Mouse (Mus musculus): ENCODE measurements at regions not wholly inside any gene's neighbourhood (a gene's known extent, or its start where the extent isn't known, plus 50 kb on each side); places are given as distances from the start of the nearest gene placed in this dataset.

DNA sequence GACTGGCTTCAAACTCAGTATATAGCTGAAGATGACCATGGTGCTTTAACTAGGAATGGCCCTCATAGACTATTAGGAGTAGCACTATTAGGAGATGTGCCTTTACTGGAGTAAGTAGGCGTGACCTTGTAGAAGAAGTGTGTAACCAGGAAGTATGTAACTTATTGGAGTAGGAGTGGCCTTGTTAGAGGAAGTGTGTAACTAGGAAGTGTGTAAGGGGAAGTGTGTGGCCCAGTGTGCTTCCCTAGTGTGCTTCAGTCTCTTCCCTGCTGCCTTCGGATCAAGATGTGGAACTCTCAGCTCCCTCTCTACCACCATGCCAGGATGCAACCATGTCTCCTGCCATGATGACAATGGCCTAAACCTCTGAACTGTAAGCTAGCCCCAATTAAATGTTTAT lies 151.0 kb upstream of the Zfp462 start:
- no peak overlapping the region for H3K4me3 ChIP-seq (ENCODE audit: low read length)
- no peak overlapping the region for H3K4me2 ChIP-seq (replicated peaks; ENCODE audit: low read depth, low read length)
- ATAC-seq (ENCODE audit: low FRiP score, low TSS enrichment) = no peak
- H3K36me3 ChIP-seq (ENCODE audit: control insufficient read depth, insufficient read depth, low read length) = no peaks in the 10 kb centered on the region
- H3K27ac ChIP-seq (ENCODE audit: low read depth, low read length) = no peak overlapping the region
- 92% methylated on average over 2 of the region's 2 CpGs for WGBS
- H3K27me3 ChIP-seq (ENCODE audit: control insufficient read depth, insufficient read depth, low read length) = no peaks in the 10 kb centered on the region
- no peaks in the 10 kb centered on the region for H3K4me1 ChIP-seq (ENCODE audit: control insufficient read depth, insufficient read depth, low read length)
- H3K9me3 ChIP-seq (ENCODE audit: control insufficient read depth, low read length) = no peaks in the 10 kb centered on the region
- no peak overlapping the region for H3K9ac ChIP-seq (ENCODE audit: low read depth, low read length)

DNA sequence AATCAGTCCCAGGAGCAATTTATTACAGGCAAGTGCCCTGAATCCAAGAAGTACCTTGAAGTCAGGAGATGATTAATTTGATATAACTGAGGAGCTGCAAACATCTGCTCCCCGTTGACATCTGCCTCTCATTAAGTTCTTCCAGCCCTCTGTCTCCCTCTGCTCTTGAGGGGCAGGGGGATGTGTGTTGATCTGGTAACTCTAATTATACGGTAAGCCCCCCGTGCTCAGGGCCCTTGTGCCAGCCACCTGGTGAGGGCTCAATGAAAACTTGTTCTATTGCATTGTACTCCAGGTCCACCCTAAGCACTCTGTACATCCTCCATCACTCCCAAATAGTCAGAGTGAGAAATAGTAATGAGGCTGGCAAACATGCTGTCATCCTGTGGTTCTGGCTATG lies 149.6 kb upstream of the Zfp462 start:
- 62% methylated on average over 3 of the region's 3 CpGs for WGBS
- H3K27ac ChIP-seq (ENCODE audit: low read depth, low read length) = no peak overlapping the region
- H3K4me3 ChIP-seq (ENCODE audit: low read length) = no peak overlapping the region
- no peaks in the 10 kb centered on the region for H3K4me1 ChIP-seq (ENCODE audit: control insufficient read depth, insufficient read depth, low read length)
- no peaks in the 10 kb centered on the region for H3K9me3 ChIP-seq (ENCODE audit: control insufficient read depth, low read length)
- H3K27me3 ChIP-seq (ENCODE audit: control insufficient read depth, insufficient read depth, low read length) = no peaks in the 10 kb centered on the region
- H3K9ac ChIP-seq (ENCODE audit: low read depth, low read length) = no peak overlapping the region
- H3K36me3 ChIP-seq (ENCODE audit: control insufficient read depth, insufficient read depth, low read length) = no peaks in the 10 kb centered on the region
- ATAC-seq (ENCODE audit: low FRiP score, low TSS enrichment) = no peak
- no peak overlapping the region for H3K4me2 ChIP-seq (replicated peaks; ENCODE audit: low read depth, low read length)

DNA sequence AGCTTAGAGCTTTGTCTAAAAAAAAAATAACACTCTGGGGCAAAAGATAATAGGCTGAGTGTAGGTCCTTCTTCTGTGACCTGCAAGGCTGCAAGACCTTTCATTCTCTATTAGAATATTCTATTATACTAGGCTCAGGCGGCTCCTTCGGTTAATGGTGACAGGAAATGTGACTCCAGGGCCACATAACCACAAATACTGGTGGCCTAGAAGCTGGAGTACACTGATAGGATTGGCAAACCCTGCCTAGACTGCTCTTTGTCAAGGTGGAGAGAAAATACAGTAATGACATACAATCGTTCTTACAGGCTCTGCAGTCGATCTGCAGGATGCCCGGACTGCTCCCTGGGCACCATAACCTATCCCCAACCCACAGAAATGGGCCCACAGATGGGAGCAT lies 146.3 kb upstream of the Zfp462 start:
- ATAC-seq (ENCODE audit: low FRiP score, low TSS enrichment) = no peak
- Histone ChIP-seq H3K4me3 (ENCODE audit: low read length) (no peak overlapping the region), H3K4me1 (ENCODE audit: control insufficient read depth, insufficient read depth, low read length) (no peaks in the 10 kb centered on the region), H3K9ac (ENCODE audit: low read depth, low read length) (no peak overlapping the region), H3K27ac (ENCODE audit: low read depth, low read length) (no peak overlapping the region), H3K4me2 (replicated peaks; ENCODE audit: low read depth, low read length) (no peak overlapping the region), H3K36me3 (ENCODE audit: control insufficient read depth, insufficient read depth, low read length) (no peaks in the 10 kb centered on the region), H3K9me3 (ENCODE audit: control insufficient read depth, low read length) (no peaks in the 10 kb centered on the region), H3K27me3 (ENCODE audit: control insufficient read depth, insufficient read depth, low read length) (no peaks in the 10 kb centered on the region)
- WGBS = 90% methylated on average over 5 of the region's 5 CpGs

DNA sequence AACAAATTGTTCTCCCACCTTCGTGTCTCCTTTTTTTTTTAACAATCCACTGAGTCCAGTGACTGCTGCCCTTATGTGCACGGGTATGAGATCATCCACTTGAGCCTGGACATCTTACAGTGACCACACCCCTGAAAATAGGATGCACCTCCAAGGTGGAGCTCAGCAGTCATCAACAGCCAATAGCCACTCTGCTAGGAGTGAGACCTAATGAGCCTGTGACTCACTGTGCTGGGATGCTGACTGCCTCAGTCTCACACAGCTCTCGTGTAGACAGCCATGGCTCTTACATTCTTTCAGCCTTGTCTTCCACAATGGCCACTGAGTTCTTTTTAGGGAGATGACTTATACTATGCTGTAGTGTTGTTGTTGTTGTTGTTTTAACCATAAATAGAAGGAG lies 133.7 kb upstream of the Zfp462 start:
- H3K4me1 ChIP-seq (ENCODE audit: control insufficient read depth, insufficient read depth, low read length) = no peaks in the 10 kb centered on the region
- no peaks in the 10 kb centered on the region for H3K9me3 ChIP-seq (ENCODE audit: control insufficient read depth, low read length)
- no peak overlapping the region for H3K27ac ChIP-seq (ENCODE audit: low read depth, low read length)
- H3K4me2 ChIP-seq (replicated peaks; ENCODE audit: low read depth, low read length) = no peak overlapping the region
- no peaks in the 10 kb centered on the region for H3K36me3 ChIP-seq (ENCODE audit: control insufficient read depth, insufficient read depth, low read length)
- no peak for ATAC-seq (ENCODE audit: low FRiP score, low TSS enrichment)
- H3K9ac ChIP-seq (ENCODE audit: low read depth, low read length) = no peak overlapping the region
- 78% methylated on average over 3 of the region's 3 CpGs for WGBS
- H3K4me3 ChIP-seq (ENCODE audit: low read length) = no peak overlapping the region
- H3K27me3 ChIP-seq (ENCODE audit: control insufficient read depth, insufficient read depth, low read length) = no peaks in the 10 kb centered on the region

DNA sequence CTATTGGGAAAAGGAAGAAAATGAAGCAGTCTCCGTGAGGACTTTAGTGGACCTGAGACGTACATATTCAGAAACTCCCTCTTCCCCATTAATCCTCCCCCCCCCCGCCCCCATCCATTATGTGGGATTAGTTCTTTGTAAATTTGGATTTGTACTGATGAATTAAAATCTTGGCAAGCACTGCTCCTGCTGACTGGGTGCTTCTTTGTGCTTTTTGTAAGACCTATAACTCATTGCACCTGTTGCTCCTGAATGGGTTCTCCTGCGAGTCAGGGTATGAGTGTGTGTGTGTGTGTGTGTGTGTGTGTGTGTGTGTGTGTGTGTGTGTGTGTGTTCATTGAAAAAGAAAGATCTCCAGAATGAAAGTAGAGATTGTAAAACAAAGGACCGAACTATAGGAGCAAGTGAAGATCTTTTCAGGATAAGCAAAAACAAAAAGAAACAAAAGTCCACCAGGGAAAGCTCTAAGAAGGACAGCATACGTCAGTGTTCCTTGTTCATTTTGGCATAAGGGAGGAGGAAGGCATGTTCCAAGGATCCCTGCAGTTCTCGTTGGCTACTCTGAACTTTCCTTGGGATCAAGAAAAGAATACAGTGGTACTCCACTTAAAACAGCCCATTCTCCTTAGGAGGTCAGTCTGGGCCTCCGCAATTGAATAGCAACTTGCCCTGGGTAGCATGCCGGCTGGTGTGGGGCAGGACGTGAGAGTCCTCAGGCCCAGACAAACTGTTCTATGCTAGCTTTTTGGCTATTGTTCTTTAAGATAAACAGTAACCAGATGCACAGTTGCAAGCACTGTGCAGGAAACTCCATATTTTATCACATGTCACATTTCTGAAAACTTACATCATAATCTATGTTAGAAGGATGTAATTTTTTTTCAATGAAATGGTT lies 131.9 kb upstream of the Zfp462 start:
- Histone ChIP-seq H3K36me3 (ENCODE audit: control insufficient read depth, insufficient read depth, low read length) (no peaks in the 10 kb centered on the region), H3K4me1 (ENCODE audit: control insufficient read depth, insufficient read depth, low read length) (no peaks in the 10 kb centered on the region), H3K9ac (ENCODE audit: low read depth, low read length) (no peak overlapping the region), H3K4me2 (replicated peaks; ENCODE audit: low read depth, low read length) (no peak overlapping the region), H3K9me3 (ENCODE audit: control insufficient read depth, low read length) (no peaks in the 10 kb centered on the region), H3K27ac (ENCODE audit: low read depth, low read length) (no peak overlapping the region), H3K4me3 (ENCODE audit: low read length) (no peak overlapping the region), H3K27me3 (ENCODE audit: control insufficient read depth, insufficient read depth, low read length) (no peaks in the 10 kb centered on the region)
- 67% methylated on average over 10 of the region's 10 CpGs for WGBS
- no peak for ATAC-seq (ENCODE audit: low FRiP score, low TSS enrichment)

DNA sequence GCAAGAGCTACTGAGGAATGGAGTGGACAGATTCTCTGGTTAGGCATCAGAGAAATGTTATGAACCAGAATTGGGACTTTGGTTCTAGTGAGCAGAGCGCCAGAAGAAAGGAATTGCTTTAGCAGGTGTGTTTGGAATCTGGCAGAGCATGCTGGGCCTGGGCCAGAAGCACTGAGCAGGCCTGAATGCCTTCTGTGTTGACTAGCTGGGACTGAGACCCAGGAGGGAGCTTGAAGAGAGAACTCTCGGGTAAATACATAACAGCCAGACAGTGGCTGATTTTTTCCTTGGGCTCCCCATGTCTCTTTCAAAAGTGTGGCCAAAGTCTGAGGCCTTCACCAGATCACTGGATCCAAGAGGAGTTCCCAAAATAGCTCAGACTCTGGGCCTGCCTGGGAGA lies 107.5 kb upstream of the Zfp462 start:
- 91% methylated on average over 2 of the region's 2 CpGs for WGBS
- no peak for ATAC-seq (ENCODE audit: low FRiP score, low TSS enrichment)
- Histone ChIP-seq H3K4me2 (replicated peaks; ENCODE audit: low read depth, low read length) (no peak overlapping the region), H3K4me3 (ENCODE audit: low read length) (no peak overlapping the region), H3K36me3 (ENCODE audit: control insufficient read depth, insufficient read depth, low read length) (no peaks in the 10 kb centered on the region), H3K27ac (ENCODE audit: low read depth, low read length) (no peak overlapping the region), H3K9me3 (ENCODE audit: control insufficient read depth, low read length) (no peaks in the 10 kb centered on the region), H3K9ac (ENCODE audit: low read depth, low read length) (no peak overlapping the region), H3K4me1 (ENCODE audit: control insufficient read depth, insufficient read depth, low read length) (no peaks in the 10 kb centered on the region), H3K27me3 (ENCODE audit: control insufficient read depth, insufficient read depth, low read length) (no peaks in the 10 kb centered on the region)

DNA sequence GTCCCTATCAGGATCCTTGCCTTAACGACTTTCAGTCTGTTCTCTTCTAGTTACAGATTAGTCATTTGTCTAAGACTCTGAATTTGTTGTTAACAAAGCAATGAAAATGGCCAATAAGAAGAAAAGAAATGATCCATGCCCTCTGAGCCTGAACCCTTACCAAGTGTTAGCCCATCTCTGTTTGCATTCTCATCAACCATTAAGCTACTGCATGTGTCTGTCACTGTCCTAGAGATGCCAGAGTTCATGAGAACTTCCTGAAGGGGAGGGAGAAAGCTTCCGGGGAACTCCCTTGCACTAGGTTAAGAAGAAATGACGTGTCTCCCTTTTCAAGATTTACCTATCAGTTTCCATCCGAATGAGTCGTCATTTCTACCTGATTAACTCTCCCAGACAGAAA lies 106.7 kb upstream of the Zfp462 start:
- H3K27ac ChIP-seq (ENCODE audit: low read depth, low read length) = no peak overlapping the region
- 34% methylated on average over 5 of the region's 5 CpGs for WGBS
- ATAC-seq (ENCODE audit: low FRiP score, low TSS enrichment) = no peak

DNA sequence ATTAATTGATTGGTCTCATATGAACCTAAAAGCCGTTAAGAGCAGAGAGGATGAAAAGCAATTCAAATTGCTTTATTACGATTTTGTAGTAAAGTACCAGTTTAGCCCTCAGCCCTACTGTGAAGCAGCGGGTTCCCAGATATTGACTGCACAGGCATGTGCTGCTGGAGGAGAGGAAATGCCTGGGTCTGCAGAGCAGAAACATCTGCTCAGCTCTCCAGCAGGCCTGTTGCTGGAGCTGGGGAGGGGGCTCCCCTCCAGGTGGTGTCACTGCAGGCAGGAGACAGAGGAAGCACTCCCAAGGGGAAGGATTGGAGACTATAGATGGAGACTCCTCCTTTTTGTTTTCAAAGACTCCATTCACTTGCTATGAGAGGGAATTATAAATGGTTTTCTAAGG lies 106.1 kb upstream of the Zfp462 start:
- 37% methylated on average over 3 of the region's 3 CpGs for WGBS
- no peak overlapping the region for H3K27ac ChIP-seq (ENCODE audit: low read depth, low read length)
- H3K36me3 ChIP-seq (ENCODE audit: control insufficient read depth, insufficient read depth, low read length) = no peaks in the 10 kb centered on the region
- no peaks in the 10 kb centered on the region for H3K27me3 ChIP-seq (ENCODE audit: control insufficient read depth, insufficient read depth, low read length)
- no peaks in the 10 kb centered on the region for H3K4me1 ChIP-seq (ENCODE audit: control insufficient read depth, insufficient read depth, low read length)
- H3K9ac ChIP-seq (ENCODE audit: low read depth, low read length) = no peak overlapping the region
- no peak overlapping the region for H3K4me3 ChIP-seq (ENCODE audit: low read length)
- no peak overlapping the region for H3K4me2 ChIP-seq (replicated peaks; ENCODE audit: low read depth, low read length)
- no peaks in the 10 kb centered on the region for H3K9me3 ChIP-seq (ENCODE audit: control insufficient read depth, low read length)
- 0 out of 2 replicates have a peak, but pooled peaks have one; percentile 46 for ATAC-seq (ENCODE audit: low FRiP score, low TSS enrichment)

More for the DNA sequence above, 106.7 kb upstream of the Zfp462 start:
- no peaks in the 10 kb centered on the region for H3K27me3 ChIP-seq (ENCODE audit: control insufficient read depth, insufficient read depth, low read length)
- H3K9me3 ChIP-seq (ENCODE audit: control insufficient read depth, low read length) = no peaks in the 10 kb centered on the region
- H3K4me3 ChIP-seq (ENCODE audit: low read length) = no peak overlapping the region
- H3K4me1 ChIP-seq (ENCODE audit: control insufficient read depth, insufficient read depth, low read length) = no peaks in the 10 kb centered on the region
- no peak overlapping the region for H3K4me2 ChIP-seq (replicated peaks; ENCODE audit: low read depth, low read length)
- H3K36me3 ChIP-seq (ENCODE audit: control insufficient read depth, insufficient read depth, low read length) = no peaks in the 10 kb centered on the region
- no peak overlapping the region for H3K9ac ChIP-seq (ENCODE audit: low read depth, low read length)

DNA sequence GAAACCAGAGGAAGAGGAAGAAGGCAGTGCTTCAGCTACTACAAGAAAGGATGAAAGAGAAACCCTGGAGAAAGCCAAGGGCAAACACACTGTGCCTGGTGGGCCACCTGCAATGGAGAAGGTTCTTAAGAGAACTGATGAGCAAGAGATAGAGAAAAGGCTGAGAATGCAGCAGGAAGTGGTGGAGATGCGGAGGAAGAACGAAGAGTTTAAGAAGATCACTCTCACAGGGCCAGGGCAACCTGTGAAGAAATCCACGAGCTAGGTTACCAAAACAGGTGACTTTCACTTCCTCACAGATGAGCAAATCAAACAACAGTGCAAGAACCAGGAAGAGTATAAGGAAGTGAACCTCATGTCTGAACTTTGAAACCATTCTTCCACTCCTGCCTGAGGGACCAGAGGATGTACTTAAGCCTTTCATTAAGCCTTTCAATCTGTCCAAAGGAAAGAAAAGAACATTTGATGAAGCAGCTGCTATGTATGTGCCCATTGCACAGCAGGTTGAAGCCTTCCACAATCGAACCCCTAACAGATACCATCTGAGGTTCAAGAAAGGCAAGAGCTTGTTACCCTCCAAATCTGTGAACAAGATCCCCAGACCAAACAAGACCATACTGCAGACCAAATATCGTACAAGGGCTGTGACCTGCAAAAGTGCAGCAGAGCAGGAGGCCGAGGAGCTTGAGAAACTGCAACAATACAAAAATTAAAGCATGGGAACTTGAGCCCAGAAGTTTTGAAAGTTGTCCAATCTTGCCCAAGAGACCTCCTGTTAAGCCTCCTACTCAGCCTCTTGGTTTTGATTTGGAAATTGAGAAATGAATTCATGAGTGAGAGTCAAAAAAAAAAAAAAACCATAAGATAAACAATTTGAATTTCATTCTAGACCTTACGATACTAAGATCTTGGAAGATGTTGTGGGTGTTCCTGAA lies 91.6 kb upstream of the Zfp462 start:
- ATAC-seq (ENCODE audit: low FRiP score, low TSS enrichment) = no peak
- 83% methylated on average over 7 of the region's 7 CpGs for WGBS
- no peaks in the 10 kb centered on the region for H3K27me3 ChIP-seq (ENCODE audit: control insufficient read depth, insufficient read depth, low read length)

More for the DNA sequence above, 91.6 kb upstream of the Zfp462 start:
- H3K4me3 ChIP-seq (ENCODE audit: low read length) = no peak overlapping the region
- H3K4me2 ChIP-seq (replicated peaks; ENCODE audit: low read depth, low read length) = no peak overlapping the region
- no peaks in the 10 kb centered on the region for H3K4me1 ChIP-seq (ENCODE audit: control insufficient read depth, insufficient read depth, low read length)
- H3K9ac ChIP-seq (ENCODE audit: low read depth, low read length) = no peak overlapping the region
- no peaks in the 10 kb centered on the region for H3K9me3 ChIP-seq (ENCODE audit: control insufficient read depth, low read length)
- no peaks in the 10 kb centered on the region for H3K36me3 ChIP-seq (ENCODE audit: control insufficient read depth, insufficient read depth, low read length)
- no peak overlapping the region for H3K27ac ChIP-seq (ENCODE audit: low read depth, low read length)

Data from kidney, embryonic 14.5 days (tissue).